Mouse (Mus musculus) kidney, adult 18-20 months (tissue): ENCODE data around the gene Hist2h2aa1.
A peak's percentile ranks its signal among the peaks of the same experiment; 100 is the strongest.

Experiments used
- DNase-seq: peaks from one replicate; pipeline ENCODE4 v3.0.0; 2021

The Hist2h2aa1 gene

GRCm38 (mm10) chr3:96255926-96256593, 10.8 kb downstream of the Hist2h2aa1 start:
- DNase-seq = no peak

- no peak for DNase-seq
Observed at GRCm38 (mm10) chr3:96257190-96257589, 11.9 kb downstream of the Hist2h2aa1 start.

GRCm38 (mm10) chr3:96260220-96260619, 14.9 kb downstream of the Hist2h2aa1 start:
- DNase-seq = no peak

GRCm38 (mm10) chr3:96261623-96262022, 16.3 kb downstream of the Hist2h2aa1 start:
- no peak for DNase-seq

- peak; percentile 76 for DNase-seq
Observed at GRCm38 (mm10) chr3:96262216-96262875, 17.0 kb downstream of the Hist2h2aa1 start.

GRCm38 (mm10) chr3:96262979-96263550, 17.8 kb downstream of the Hist2h2aa1 start, which contains the start of gene Hist2h4:
Gene Hist2h4, minus strand, starts transcription at chr3:96263311.
- DNase-seq = peak; percentile 97

- peak; percentile 73 for DNase-seq
Observed at GRCm38 (mm10) chr3:96263558-96264403, 18.5 kb downstream of the Hist2h2aa1 start.

- DNase-seq = no peak
Observed at GRCm38 (mm10) chr3:96264404-96264949, 19.2 kb downstream of the Hist2h2aa1 start.

GRCm38 (mm10) chr3:96266132-96266710, 20.9 kb downstream of the Hist2h2aa1 start:
- no peak for DNase-seq

GRCm38 (mm10) chr3:96267541-96267940, 22.2 kb downstream of the Hist2h2aa1 start:
- DNase-seq = no peak

GRCm38 (mm10) chr3:96268051-96268775, 22.9 kb downstream of the Hist2h2aa1 start, which contains the start of gene Hist2h3b:
Gene Hist2h3b, plus strand, starts transcription at chr3:96268654.
- peak; percentile 81 for DNase-seq

GRCm38 (mm10) chr3:96268776-96269378, 23.6 kb downstream of the Hist2h2aa1 start:
- peak; percentile 33 for DNase-seq

- peak; percentile 90 for DNase-seq
Observed at GRCm38 (mm10) chr3:96269511-96270474, 24.5 kb downstream of the Hist2h2aa1 start, which contains the start of gene Hist2h2bb. Gene Hist2h2bb, plus strand, starts transcription at chr3:96269752.

- DNase-seq = no peak
Observed at GRCm38 (mm10) chr3:96273591-96274465, 28.5 kb downstream of the Hist2h2aa1 start.

- DNase-seq = no peak
Observed at GRCm38 (mm10) chr3:96277428-96277799, 32.1 kb downstream of the Hist2h2aa1 start.

- peak; percentile 85 for DNase-seq
Observed at GRCm38 (mm10) chr3:96277800-96278624, 32.7 kb downstream of the Hist2h2aa1 start.

GRCm38 (mm10) chr3:96280660-96281059, 35.4 kb downstream of the Hist2h2aa1 start:
- DNase-seq = no peak

- DNase-seq = no peak
Observed at GRCm38 (mm10) chr3:96284457-96284856, 39.2 kb downstream of the Hist2h2aa1 start.
